Mouse (Mus musculus): ENCODE measurements at regions not wholly inside any gene's neighbourhood (a gene's known extent, or its start where the extent isn't known, plus 50 kb on each side); places are given as distances from the start of the nearest gene placed in this dataset.
"Not testable (repeated sequence)": the region's sequence is repeated elsewhere in the genome, so short reads cannot be mapped to it uniquely, and the experiment has no call there.

DNA sequence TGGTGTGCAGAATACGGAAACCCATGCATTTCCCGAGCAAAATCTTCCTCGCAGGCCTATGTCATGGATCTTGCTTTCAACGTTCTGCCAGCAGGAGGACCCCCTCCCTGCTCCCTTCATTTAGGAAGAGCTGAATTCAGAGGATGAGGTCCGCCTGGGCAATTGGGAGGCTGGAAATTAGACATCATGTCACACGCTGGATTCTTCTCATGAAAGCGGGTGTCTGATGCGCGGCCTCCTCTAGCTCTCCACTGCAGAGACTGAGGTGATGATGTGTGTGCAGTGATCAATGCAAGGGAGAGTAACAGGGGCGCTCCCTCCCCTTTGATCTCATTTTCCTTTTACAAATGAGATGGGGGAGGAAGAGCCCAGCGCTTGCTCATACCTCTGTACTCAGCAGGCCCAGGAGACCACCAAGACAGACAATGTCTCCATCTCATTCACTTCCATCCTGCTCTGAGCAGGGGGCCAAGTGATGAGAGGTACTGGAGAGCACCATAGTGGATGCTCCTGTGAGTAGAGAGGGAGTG is 230.8 kb upstream of the Pbx1 start:
- DNase-seq = no peak

DNA sequence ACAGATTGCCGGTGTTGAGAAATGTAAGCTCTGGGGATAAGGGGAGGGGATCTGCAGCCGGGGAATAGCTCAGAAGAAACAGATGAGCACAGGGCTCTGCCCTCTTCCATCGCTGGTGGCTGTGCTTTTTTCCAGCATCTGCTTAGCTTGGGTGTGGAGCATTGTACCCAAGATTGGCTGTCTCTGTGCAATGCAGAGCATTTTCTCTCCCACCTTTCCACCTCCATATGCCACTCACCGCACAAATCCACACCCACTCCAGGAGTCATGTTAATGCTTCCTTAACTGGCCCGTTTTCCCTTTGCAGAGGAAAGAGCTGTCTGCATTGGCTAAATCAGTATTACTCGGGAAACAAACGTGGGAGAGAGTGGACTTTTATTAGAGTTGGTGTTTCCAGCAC is 228.9 kb upstream of the Pbx1 start:
- DNase-seq = no peak

DNA sequence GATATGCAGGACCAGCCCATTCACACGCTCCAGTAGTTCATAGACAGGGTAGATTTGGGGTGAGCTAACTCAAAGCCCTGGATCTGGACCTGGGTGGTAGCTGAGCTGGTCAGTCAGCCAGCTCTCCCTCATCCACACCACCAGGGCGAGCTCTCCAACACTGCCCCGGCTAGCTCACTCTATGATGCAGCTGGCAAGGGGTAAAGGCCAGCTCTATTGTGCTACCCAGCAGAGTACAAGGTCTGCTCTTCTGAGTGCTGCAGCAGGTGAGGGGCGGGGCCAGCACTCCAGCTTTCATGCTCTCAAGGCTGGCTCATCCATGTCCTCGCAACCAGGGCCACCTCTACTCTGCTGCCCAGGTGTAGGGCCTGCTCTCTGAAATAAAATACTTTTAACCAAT is 227.5 kb upstream of the Pbx1 start:
- DNase-seq = no peak

DNA sequence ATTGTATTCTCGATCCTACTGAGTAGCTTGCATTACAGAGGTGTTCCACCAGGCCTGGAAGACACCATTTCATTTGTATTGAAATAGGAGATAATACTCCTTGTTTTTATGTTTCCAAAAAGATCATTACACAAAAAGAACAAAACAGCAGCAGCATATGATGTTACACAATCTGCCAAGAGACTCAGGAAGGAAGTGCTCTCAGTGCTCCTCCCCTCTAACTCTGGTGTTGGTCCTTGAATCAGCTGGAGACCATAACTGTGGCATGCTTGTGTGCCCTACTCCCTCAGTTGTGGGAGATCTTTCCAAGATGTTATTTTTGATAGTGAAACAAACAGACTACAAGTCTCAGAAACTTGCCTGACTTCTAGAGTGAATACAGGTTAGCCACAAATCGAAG is 200.8 kb upstream of the Pbx1 start:
- no peak for DNase-seq

DNA sequence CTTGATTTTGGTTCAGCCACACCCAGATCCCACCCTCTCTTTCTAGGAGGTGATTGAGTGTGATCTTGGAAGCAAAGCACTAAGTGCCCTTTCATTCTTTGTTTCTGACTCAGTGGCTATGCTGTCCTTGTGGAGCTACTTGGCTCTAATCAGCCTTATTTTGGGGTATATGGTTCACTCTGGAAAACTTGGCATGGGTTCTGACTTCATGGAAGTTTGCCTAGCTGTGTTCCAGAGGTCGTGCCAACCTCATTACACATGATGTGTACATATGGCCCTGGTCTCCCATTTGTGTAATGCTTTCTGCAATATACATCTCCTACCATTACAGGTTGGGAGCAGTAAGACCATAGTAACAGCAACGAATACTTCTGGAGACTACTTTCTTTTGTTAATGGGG is 199.9 kb upstream of the Pbx1 start:
- DNase-seq = no peak

DNA sequence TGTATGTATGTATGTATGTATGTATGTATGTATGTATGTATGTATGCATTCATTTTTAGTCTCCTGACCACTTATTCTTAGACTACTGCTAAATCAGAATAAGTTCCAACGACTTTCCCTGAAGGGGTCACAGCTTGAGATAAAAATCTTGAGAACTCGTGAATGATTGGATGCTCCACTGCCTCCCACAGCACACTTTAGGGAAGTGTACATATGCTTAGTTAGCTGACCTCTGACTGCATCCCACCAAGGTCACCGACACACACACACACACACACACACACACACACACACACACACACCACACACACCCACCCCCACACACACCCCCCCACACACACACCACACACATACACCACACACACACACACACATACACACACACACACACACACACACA is 169.9 kb upstream of the Pbx1 start:
- not testable (repeated sequence) for DNase-seq

DNA sequence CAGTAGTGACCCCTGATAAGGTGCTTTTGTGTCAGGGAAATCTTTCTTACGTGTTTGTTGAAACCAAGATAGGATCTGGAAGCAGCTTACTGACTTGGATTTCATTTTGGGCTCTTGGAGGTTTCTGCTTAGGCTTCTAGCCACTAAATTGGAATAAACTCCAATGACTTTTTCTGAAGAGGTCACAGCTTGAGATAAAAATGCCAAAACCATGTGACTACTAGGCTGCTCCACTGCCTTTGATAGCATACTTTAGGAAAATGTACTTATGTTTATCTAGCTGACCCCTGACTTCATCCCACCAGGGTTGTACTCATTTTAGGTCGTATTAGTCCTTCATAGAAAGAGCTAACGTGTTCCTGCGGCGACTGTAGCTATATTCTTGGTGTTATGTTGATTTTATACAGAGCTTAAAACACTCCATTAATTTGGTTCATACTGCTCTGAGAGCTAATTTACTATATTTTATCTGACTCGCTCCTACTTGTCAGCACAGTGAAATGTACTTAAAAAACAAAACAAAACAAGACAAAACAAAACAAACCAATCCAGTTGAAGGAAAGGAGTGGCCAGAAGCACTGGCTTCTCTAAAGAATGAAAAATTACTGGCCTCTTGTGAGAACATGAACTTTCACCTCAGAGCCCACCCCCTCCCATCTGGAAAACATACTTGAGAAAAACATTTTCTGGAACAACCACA is 168.5 kb upstream of the Pbx1 start:
- DNase-seq = no peak

DNA sequence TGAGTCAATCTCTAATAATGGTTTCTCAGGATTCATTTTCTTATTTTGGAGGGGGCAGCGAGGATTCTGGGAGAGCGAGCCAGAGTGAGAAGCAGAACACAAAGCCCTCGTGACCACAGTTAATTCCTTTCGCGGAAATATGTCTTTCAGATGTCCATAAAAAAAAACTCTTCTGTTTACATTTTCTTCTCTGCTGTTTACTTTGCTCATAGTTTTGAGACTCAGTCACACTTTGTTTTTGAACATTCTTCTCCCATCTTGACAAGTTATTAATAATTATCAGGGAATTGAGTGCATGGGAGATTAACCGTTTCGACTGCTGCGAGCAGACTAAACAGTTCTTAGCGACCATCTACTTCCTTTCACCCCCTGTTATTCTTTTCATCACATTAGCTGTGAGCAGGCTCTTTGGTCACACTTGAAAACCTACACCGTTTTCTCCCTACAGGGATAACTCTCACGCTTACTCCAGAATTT is 166.2 kb upstream of the Pbx1 start:
- DNase-seq = no peak

DNA sequence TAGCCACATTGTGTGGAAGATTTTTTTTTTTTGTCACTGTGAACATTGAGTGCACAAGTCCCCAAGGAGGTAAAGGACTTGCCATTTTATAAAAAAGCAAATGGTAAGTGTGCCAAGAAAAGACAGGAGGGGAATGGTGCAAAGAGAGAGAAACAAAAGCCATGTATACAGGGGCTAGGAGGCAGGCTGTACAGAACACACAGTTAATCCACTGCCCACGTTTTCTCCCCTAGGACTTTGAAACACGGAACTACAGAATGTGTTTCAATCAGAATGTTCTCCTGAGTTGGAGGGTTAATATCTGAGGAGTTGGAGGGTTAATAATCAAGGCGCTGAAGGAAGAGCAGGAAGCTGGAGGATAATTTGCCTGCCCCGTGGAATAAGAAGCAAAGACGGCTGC is 165.4 kb upstream of the Pbx1 start:
- no peak for DNase-seq

DNA sequence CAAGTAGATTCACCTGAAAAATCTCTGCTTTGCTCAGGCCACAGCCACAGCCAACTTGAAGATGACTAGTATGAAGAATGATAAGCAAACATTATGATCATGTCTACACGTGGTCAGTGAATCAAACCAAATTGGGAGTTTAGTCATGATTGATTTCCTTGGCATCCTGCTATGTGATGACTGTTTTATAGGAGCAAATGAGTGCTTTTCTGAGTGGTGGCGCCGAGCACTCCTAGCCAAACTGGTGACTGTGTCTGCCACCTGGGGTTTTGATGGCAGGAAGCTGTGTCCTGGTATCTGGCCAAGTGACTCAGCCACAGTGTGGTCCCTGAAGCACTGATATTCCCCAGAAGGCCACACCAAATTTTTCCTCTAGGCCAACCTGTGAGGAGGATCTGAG is 152.1 kb upstream of the Pbx1 start:
- no peak for DNase-seq

DNA sequence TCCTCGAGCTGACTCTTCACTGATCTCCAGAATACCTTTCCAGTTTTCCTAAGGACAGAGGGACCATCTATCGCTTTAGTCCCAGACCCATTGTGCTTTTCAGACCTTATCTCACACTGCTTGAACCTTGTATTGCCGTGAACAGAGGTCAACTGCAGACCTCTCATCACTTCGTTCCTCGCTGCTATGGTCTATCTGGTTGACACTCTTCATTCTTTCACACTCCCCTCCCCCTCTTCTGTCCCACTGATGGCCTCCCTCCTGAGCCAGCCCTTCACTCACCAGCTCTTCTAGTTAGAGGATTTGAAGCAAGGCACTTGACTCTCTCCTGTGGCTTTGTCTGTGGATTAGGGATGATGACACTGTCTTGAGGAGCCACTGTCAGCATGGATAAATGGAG is 150.4 kb upstream of the Pbx1 start:
- no peak for DNase-seq

DNA sequence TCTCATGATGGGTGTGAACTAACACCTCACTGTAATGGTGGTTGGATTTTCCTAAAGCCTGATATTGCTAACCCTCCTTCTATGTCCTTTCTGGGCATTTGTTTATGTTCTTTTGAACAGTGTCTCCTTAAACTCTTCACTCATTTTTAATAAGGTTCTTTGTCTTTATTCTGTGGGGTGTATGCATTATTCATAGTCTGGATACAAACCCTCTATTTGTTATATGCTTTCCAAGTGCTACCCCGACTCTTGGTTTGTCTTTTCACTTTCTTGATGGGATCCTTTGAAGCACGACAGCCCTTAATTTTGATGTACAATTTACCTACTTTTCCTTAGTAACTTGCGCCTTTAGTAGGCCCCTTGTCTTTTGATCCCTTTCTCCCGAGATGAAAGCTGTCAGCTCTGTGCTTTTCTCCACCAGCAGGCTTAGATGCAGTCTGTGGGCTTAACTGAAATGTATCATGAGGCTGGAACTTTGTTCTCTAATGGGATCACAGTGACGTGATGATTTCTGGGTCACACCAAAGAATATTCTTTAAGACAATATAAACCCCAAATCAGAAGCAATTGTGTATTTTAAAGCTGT is 138.0 kb upstream of the Pbx1 start:
- no peak for DNase-seq

DNA sequence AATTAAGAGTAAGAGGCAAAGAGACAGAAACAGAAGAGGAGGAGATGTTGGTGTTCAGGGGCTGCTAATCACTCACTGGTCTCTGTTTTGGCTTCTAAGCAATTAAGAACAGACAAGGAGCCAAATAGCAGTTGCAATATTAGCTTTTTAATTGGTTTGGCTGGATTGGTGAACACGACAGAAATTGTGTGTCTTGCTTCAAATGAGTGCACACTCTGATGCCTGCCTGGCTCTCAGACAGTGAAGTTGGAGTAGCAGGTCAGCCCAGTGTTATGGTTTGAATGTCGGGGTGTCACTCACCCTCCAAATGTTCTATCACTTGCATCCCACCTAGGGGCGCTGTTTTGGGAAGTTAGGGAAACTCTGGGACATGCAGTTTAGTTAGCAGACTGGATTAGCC is 120.3 kb upstream of the Pbx1 start:
- no peak for DNase-seq

DNA sequence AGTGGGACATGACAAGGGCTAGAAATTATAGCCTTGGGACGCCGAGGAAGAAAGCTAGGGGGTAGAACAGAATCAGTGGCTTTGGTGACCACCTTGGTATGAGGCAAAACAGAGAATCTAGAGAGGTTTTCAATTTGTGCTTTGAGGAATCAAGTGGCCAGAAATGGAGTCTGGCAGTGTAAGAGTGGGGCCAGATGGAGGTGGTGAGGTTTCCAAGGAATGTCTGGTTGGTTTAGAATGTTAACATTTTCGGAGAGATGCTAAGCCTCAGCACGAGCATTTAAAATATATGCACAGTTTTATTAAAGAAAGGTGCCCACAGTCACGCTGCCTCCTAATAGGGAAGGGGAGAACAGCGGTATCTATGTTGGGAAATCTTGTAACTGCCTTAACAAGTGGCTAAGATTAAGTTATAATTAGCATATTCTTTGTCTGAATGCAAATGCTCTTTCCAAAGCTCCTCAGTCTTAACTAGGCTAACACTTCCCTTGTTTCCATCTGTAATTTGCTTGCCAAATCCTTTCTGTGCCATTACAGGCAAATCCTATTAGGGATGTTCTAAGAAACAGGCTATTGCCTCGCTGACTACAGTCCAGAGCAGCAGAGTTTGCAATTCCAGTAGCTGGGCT is 117.9 kb upstream of the Pbx1 start:
- no peak for DNase-seq

DNA sequence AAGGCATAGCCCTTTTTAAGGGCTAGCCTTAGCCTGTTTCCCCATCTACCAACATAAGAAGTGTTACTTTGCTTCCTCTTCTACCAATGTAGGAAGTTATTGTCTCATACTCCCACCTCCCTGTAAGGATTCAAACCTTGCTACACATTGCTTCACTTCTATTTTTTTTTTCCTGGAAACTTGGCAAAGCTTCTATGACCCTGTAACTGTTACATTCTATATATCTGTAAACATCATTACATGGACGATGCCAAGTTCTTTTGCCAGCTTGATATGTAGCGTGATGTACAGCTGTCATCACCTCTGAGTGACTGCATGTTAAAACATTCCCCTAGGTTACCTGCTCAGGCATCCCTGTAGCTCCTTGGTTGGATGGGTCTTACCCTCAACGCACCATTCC is 114.1 kb upstream of the Pbx1 start:
- no peak for DNase-seq

DNA sequence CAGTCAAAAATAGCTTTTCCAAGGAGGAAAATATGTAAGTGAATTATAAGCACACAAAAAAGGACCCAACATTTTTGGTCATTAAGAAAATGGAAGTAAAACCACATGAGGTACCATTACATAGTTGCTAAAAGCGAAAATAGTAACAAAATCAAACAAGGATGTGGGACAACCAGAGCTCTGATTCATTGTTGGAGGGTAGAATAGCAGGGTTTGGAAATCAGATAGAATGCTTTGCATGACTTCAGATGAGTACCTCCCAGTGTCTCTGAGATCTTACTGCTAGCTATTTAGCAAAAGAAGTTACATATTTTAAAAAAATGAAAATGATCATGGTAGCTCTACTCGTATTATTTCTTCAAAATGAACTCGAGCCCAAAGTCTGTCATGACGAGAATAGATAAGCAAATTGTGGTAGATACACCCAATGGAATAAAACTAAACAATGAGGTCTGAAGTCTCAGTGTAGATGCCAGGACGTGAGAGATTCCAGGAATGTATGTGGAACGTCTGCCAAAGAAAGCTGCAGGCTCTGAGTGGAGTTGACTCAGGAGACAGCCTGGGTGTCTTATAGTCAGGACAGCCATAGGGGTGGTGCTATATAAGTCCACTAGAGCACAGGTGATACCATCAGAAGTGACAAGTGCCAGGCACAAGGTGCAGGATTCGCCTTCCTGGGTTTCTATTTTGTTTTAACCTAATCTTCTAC is 113.2 kb upstream of the Pbx1 start:
- DNase-seq = no peak

DNA sequence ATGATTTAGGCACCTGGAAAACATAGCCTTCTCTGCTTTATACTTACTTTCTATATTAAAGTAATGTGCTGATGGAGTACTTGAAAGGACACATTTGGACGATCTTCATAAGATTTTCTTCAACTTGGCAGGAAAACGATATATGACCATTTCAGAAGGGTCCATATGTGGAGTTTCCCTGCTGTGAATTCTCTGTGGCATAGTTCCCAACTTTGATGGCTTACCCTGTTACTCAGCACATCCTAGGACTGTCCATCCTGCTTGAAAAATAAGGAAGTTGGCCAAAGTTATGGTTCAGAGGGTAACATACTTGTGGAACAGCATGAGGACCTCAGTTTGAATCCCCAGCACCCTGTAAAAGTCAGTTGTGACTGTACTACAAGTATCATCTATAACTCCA is 109.2 kb upstream of the Pbx1 start:
- DNase-seq = no peak

DNA sequence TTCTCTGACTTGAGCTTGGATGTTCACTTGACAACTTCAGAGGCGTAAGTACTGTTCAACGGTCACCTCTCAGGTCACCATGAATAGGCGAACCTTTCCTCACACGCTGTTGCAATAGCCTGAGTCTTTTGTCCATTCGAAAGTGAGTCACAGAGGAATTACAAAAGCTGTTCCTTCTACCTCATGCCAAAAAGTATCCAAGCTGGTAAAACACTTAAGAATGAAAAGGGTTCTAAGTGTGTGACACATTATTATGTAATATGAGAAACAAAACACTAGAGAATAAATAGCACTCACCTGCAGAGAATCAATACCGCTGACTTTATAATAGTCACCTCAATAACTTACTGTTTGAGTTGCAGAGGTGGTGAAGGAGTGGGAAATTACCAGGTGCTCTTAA is 86.0 kb upstream of the Pbx1 start:
- no peak for DNase-seq

DNA sequence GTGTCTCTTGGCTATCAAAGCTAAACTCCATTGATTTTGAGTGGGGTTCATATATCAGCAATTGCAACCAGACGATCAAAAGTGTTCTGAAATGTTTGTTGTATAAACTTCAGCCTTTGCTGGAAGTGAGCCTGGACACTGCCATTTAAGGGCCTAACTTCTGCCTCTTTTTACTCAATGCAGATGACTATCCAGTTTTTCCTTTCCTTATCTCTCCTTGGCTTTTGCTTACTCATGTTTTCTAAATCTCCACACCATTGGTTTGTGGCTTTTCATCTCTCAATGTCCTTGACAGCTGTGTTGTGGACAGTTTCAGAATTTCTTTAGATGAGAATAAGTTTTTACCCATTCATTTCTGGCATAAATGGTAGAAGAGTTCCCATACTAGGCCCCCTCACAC is 74.3 kb upstream of the Pbx1 start:
- no peak for DNase-seq

DNA sequence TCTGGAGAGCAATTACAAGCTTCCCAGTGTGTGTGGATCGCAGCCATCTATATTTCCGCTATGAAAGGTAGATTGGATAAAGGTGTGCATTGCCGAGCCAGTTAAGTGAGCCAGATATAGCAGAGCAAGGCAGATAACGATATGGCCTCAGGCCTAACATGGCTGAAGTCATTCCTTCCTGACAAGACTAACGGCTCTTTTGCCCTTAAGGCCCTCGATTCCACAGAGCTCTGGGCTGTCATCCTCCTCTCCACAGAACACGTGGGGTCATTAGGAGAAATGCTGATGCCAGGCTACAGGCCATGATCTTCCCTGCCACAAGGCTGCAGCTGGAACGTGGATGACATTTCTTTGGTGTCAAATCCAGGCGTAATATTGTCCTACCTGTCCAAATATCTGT is 72.7 kb upstream of the Pbx1 start:
- DNase-seq = no peak

DNA sequence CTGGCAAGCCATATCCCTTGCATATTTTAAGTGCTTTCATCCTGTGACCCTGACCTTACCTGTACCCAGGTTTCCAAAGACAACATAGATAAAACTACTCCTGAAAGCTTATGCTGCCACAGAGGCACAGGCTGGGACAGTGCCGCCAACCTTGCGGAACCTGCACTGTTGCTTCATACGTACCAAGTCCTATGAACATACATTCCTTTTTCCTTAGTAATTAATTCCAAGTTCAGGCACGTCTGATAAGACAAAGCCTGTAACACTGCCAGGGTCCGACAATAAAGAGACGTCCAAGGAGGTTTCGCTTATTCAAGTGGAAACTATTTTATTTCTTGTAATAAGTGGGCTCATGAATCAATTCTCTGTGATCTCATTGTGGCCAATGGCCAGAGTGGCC is 70.2 kb upstream of the Pbx1 start:
- DNase-seq = no peak

DNA sequence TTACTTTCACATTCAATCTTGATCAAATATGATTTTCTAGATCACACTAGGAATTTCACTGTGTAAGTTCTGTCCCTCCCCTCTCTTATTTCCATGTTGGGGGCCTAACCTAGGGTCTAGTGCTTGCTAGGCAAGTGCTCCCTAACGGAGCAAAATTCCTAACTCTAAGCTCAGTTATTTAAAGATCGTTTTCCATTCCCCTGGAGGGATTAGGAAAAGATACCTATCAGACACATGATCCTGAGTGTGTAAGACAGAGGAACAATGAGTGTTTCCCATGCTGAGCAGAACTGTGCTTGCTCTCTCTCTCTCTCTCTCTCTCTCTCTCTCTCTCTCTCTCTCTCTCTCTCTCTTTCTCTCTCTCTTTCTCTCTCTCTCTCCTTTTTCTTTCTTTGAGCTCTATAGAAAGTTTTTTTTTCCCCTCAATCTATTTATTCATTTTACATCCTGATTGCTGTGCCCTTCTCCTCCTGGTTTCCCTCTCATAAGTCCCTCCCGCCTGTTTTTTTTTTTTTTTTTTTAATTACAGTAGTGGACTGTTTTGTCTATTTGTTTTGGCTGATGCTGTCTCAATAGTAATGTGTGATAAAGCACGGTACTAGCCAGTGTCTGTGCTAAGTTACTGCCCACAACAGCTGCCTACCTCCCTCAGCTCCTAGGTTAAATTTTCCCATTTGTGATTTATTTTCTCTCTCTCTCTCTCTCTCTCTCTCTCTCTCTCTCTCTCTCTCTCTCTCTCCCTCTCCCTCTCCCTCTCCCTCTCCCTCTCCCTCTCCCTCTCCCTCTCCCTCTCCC is 69.5 kb upstream of the Pbx1 start:
- no peak for DNase-seq

DNA sequence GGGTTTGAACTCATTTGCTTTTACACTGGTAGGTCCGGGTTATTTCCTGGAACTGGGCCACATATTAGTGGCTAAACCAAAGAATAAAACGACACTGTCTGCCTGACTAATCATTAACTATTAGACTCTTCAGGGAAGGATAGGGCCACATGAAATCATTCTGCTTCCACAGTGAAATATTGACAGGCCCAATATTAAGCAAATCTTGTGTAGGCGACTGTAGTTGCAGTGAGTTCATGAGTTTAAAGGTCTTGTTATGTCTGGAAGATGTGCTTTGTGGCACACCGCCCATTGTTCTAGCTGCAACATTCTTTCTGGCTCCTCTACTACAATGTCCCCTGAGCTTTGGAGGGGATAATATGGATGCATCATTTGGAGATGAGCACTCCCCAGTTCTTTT is 65.7 kb upstream of the Pbx1 start:
- DNase-seq = no peak
